Mouse (Mus musculus) T-helper 17 cell (primary cell): ENCODE measurements around the gene Kl.

Experiments used
- in situ Hi-C, 2 experiments: fragments of 300-600 bp; cut with MboI, MseI; formaldehyde crosslinking; loops; 1 replicate in 1 of 2; 2 replicates in 1 of 2; pipeline ENCODE4 v1.15.1; 2025; ENCODE audit warnings: high pct_unique_total_duplicates in 2 of 2

Kl gene

GRCm38 (mm10) chr5:151027171-151027570 lies 74.8 kb downstream of the Kl start:
- in situ Hi-C loops, result loop anchor here in 1 of 2 experiments (5.0 kb wide), 1 partner anchor 65 kb away; no protein-coding TSS in a partner anchor

- in situ Hi-C loops, result loop anchor here in 1 of 2 experiments (5.0 kb wide), 1 partner anchor 63 kb away; no protein-coding TSS in a partner anchor
Observed at GRCm38 (mm10) chr5:151028906-151029305, 76.5 kb downstream of the Kl start.

GRCm38 (mm10) chr5:151034715-151035512 lies 82.5 kb downstream of the Kl start:
- in situ Hi-C loops, result no loop called here

GRCm38 (mm10) chr5:151037871-151038270 lies 85.5 kb downstream of the Kl start:
- in situ Hi-C loops, result no loop called here

DNA sequence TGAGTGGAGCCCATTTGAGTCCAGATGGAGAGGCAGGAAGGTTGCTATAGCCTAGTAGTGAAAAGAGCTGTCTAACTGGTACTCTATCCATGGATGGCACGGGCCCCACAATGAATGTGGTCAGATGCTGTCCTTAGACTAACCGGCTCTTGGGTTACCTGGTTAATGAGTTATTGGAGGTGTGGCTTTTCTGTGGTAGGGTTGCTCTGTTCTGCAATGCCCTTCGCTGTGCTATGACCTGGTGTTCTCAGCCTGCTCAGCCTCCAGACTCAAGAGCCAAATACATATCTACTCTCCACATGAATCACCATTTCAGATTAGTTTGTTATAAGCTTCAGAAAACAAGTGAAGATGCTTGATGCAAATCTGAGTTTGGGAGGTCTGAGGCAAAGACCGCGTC lies 90.5 kb downstream of the Kl start:
- in situ Hi-C loops, result no loop called here
